Mouse (Mus musculus) urinary bladder, postnatal 36 days (tissue): Measurements from ENCODE around the gene Med4.
"Not testable (repeated sequence)": the region's sequence is repeated elsewhere in the genome, so short reads cannot be mapped to it uniquely, and the experiment has no call there.

Experiments used
- DNase-seq, 2 experiments: peaks; one replicate each; pipeline ENCODE4 v3.0.0; 2022; ENCODE audit warnings: low spot score in 2 of 2, mixed read lengths in 1 of 2

Med4 gene

GRCm38 (mm10) chr14:73501721-73502120 lies 8.1 kb upstream of the Med4 start:
- DNase-seq, result no peak

GRCm38 (mm10) chr14:73502591-73503184 lies 7.1 kb upstream of the Med4 start:
- peak in 1 of 2 experiments; percentile 34 for DNase-seq

DNA sequence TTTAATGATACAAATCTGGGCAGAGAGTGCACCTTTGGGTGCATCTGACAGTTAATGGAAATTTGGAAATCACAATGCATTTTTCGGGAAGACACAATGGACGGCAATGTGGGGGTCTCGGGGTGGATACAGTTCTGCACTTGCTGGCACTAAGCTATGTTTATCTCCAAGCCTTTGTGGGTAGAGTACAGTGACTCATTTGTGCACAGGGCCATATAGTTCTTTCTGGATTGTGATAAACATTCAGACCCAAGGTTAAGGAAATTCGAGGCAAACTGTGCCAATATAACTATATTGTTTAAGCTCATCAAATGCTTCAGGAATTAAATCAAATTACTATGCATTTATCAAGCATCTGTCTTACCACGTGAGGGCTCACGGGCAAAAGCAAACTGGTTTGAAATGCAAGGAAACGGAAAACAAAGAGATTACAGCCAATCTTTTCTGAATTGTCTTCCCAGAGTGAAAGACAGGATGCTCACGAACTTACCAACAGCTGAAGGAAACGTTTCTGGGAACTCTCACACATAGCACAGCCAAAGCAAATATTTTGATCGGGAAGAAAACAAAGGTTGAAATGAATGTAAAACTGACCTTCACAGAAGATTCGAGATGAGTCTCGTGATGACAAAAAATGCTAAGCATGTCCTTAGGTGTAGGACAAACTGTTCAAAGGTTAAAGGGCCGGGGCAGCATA lies 6.4 kb upstream of the Med4 start:
- DNase-seq, result peak in 1 of 2 experiments; percentile 19

DNA sequence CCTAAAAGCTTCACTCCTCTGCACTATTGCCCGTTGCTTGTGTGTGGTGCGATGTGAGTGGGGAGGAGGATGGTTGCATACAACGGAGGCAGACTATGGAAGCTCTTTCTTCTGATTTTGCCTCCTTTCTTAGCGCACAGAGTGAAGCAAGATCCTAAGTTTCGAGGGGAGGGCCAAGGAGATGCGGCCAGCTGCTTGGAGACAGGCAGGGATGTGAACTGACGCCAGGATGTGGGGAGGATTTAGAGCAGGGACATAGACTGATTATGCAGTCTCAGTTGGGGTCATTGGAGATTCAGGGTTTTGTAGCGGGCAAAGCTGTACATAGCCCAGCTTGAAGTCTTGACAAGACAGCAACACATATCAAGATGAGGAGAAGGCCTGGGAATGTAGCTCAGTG lies 3.5 kb upstream of the Med4 start:
- DNase-seq, result no peak

DNA sequence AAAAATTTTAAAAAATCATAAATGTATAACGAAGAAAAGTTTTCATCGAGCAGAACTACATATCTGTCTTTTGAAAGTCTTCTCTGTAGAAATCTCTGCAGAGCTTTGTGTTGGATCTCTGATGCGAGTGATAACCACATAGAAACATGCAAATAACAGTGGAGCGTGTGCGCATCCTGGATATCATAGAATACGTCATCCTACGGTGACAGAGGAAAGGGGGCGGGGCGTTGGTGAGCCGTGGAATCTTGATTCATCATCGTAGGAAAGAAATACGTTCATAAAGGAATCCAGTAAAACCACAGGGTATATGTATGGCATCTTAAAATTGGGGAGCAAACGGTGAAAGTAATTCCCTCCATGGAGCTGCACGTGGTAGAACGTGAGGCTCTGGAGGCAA lies 2.6 kb upstream of the Med4 start:
- no peak for DNase-seq

DNA sequence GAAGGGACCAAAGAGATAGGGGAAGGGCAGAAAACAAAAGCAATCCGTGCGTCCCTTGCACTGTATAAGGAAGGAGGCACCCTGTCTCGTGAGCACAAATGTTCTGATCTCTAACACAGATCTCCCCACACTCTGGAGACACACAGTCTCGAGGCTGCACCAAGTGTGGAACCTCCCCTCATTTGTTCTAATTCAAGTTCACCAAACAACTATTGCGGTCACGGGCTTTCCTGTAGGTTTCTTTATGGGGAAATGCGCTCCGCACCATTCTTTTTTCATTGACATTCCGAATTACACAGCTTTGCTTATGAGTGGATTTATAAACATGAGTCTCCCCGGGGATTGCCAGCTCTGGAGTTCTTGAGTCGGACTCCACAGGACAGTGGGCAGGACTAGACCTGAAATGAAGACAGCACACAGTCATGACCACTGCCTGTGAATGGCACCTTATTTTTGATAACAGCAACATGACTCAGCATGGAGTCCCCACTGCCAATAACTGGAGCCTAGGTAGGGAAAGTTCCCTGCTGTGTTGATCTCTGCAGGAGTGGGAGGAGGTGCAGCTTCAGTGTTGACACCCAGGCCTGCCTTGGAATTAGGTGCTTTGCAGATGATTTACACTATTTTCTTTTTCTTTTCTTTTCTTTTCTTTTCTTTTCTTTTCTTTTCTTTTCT lies 2.0 kb upstream of the Med4 start:
- DNase-seq, result peak; percentile 43 to 48

GRCm38 (mm10) chr14:73508630-73509395 lies 1.0 kb upstream of the Med4 start:
- no peak for DNase-seq

- DNase-seq, result no peak
Measured at GRCm38 (mm10) chr14:73524136-73524535, 14.3 kb downstream of the Med4 start.

DNA sequence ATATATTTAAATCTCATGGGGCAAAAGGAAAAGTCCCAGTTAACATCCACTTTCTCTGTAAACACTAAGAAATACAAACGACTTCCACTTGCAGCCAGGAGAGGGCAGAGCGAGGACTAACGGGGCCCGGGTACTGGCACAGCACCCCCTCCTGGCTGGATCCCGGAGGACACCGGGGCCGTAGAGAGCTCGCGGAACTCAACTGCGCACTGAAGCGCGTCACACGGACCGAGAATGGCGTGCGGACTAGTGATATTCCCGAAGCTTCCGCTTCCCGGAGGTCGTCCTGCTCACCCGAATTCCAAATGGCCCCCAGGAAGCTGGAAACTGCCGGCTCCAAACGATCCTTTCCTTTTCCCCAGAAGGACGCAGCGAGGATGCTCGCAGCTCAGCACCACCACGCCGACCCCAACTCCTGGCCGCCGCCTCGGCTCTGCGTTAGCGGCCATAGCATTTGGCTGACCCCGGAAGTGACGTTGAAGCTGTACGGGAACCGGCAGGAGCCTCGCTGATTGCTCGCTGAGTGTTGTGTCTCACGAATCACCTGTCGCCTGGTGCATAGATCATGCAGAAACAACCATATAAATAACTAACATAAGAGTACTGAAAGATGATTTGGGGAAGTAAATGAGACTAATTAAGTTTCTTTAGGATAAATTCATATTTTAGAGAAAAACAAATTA lies 15.1 kb downstream of the Med4 start, which contains the start of gene Sucla2:
Gene Sucla2, plus strand, starts transcription at position 554 of the 683 bp plus-strand sequence.
- DNase-seq, result peak; percentile 94

GRCm38 (mm10) chr14:73528661-73529060 lies 18.8 kb downstream of the Med4 start:
- DNase-seq, result not testable (repeated sequence)

GRCm38 (mm10) chr14:73533755-73534465 lies 24.1 kb downstream of the Med4 start:
- no peak for DNase-seq

DNA sequence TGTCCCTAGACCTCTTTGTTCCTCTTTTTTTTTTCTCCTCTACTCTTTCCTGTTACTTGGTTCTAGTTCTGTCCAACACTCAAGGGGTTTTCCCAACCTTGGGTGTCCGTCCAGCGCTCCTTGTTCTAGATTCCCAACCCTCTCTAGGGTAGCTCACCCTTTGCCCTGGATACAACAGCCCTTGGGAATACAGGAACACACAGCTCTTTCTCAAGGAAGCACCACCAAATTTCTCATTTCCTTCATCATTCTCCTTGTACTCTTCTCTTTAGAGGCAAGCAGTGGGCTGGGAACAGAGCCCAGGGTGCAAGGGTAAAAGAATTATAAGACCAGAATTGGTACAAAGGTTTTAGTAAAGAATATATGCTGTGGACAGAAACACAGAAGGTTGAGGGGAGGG lies 25.8 kb downstream of the Med4 start:
- no peak for DNase-seq

DNA sequence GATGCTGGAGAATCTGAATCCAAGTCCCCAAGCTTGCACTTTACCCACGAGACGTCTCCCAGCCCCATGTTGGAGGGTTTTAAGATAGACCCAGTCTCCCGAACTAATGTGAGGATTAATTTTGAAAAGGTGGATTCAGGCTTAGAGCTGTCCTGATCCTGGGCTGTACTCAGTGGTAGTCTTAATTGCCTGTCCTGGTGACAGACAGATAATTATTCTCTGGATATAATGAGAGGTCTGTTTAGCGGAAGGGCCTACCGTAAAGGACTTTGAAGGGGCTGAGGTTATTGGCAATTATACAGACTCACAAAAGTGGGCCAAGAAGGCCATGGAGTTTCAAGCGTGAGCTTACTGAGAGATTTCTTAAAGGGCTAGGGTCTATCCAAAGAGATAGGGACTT lies 34.0 kb downstream of the Med4 start:
- DNase-seq, result no peak

DNA sequence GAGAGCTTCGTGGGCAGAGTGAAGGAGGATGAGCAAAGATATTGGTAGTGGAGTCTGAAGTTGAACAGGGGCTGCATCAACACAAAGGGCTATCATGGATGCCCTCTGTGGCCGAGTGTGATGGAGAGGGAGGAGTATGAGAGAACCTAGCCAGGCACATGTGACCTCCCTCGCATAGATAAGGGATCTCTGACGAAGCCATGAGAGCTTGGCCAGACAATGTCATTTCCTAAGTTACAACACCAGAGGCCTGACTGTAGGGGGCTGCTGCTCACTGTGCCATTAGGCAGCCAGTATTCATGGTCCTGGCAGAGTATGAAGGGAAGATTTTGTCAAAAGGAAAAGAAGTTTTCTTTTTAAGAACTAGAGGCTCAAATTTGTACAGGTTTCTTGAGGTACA lies 37.2 kb downstream of the Med4 start:
- no peak for DNase-seq

- no peak for DNase-seq
Measured at GRCm38 (mm10) chr14:73548051-73548450, 38.2 kb downstream of the Med4 start, which contains the start of gene Nudt15. Gene Nudt15, minus strand, starts transcription at chr14:73548242.

GRCm38 (mm10) chr14:73550291-73550690 lies 40.5 kb downstream of the Med4 start:
- no peak for DNase-seq

DNA sequence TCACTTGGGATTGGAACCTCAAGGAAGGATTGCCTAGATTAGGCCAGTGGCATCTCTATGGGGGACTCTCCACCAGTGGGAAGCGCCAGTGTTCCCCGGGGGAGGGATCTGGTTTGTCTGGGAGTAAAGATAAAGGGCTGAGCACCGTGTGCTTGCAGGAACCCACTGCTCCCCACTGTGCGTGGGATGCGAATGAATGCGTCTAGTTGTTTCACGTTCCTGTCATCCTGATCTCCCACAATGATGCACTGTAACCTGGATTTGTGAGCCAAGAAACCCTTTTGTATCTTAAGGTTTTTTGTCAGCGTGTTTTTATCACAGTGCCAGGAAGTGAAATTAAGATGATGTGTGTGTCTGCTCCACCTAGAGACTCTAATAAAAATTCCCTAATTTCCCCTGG lies 40.9 kb downstream of the Med4 start:
- DNase-seq, result no peak

DNA sequence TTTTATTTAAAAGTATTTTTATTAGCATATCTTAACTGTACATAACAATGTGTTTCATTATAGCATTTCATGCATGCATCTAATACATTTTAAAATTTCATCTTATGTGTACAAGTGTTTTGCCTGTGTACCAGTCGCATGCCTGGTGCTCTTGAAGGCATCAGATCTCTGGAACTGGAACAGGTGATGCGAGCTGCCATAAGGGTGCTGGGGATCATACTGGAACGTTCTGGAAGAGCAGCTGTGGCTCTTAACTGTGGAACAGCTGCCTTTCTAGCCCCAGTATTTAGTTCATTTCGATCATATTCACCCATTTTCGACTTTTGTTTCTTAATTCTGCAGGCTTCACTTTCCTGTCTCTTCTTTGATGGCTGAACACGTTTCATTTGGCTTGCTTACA lies 41.3 kb downstream of the Med4 start:
- DNase-seq, result no peak

DNA sequence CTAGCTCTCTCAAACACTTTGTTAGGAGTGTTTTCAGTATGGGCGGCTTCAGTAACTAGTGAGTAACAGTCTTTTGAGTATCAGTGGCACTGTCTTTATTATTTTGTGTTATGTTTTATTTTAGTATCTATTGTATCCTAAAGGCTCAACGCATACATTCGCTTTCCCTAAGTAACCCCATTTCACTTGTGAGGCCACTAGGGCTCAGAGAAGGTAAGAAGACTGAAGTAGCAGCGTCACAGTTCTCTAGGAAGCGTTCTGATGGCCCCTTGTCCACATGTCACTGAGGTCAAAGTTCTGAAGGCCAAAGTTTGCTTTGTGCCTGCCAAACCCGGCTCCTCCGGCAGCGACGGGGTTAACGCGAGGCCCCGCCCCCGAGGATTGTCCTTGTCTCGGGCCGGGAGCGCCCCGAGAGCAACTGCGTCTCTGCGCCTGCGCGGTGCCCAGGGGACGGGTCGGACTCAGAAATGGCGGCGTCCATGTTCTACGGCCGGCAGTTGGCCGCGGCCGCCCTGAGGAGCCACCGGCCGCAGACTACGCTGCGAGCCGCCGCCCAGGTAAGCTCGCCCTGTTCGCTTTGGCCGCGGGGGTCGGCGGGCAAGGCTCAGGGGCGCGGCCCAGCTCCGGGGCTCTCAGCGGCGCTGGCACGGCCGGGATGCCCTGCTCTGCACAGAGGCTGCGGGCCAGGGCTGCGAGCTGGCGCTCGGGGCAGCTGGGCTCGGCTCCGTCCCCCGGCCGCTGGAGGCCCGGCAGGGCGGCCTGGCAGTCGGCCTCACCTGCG lies 42.7 kb downstream of the Med4 start:
- DNase-seq, result peak; percentile 91 to 95

DNA sequence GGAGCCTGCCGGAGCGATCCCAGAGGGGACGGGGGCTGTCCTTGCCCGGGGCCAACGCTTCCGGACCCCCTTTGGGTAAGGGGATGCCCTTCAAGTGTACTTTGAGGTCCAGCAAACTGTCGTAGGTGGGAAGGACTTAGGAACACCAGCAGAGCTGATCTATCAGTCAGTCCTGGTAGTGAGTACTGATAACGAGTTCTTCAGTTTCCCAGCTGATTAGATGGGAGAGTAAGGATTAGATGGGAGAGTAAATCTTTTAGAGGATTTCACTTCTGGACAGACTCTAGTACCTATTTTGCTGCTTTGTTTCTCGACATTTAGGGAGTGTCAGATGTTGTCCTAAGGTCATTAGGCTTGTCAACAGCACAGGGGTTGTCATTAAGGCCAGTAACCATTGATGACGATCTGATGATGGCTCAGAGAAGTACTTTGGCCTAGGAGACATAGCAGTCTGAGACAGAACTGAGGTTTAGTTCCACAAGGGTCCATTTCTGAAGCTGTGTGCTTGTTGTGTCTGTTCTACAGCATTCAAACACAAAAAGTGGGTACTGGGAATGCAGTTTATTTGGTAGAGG lies 43.4 kb downstream of the Med4 start:
- DNase-seq, result no peak
